Mouse (Mus musculus): Measurements from ENCODE around the gene Itsn1. TPM values are rescaled to one million over a fixed set of nuclear protein-coding genes. Genes with fewer than 3 reads are reported as not detected.

The Itsn1 gene
- polyA plus RNA-seq, 1 experiment from 2014 or later: 62.7 TPM

DNA sequence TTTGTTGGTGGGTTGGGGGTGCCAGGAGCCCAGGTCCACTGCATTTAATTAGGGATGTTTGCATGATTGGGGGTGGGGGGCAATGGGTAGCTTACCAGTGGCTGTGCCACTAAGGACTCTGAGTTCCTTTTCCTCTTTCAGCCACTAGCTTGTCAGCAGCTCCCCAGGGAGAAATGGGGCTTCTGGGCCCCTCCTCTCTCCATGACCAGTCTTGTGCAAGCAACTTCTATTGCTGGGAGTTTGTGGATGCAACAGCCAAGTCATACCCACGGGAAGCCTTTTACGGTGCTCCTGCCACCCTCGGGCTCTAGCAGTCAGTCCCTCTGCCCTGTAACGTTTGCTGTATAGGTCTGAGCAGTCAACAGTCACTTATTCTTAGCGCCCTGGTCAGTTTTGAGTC lies 5.7 kb downstream of the Itsn1 start:
- Histone ChIP-seq H3K27me3 (no peaks in the 10 kb centered on the region), H3K4me1 (replicated peaks) (peaks cover 64% of the 10 kb centered on the region), H3K27ac (no peak overlapping the region), H3K9ac (replicated peaks) (no peak overlapping the region), H3K9me3 (no peaks in the 10 kb centered on the region), H3K4me3 (replicated peaks) (no peak overlapping the region), H3K4me2 (replicated peaks) (no peak overlapping the region), H3K36me3 (no peaks in the 10 kb centered on the region)
- WGBS: 69% methylated on average over 5 of the region's 5 CpGs
- no peak for ATAC-seq

DNA sequence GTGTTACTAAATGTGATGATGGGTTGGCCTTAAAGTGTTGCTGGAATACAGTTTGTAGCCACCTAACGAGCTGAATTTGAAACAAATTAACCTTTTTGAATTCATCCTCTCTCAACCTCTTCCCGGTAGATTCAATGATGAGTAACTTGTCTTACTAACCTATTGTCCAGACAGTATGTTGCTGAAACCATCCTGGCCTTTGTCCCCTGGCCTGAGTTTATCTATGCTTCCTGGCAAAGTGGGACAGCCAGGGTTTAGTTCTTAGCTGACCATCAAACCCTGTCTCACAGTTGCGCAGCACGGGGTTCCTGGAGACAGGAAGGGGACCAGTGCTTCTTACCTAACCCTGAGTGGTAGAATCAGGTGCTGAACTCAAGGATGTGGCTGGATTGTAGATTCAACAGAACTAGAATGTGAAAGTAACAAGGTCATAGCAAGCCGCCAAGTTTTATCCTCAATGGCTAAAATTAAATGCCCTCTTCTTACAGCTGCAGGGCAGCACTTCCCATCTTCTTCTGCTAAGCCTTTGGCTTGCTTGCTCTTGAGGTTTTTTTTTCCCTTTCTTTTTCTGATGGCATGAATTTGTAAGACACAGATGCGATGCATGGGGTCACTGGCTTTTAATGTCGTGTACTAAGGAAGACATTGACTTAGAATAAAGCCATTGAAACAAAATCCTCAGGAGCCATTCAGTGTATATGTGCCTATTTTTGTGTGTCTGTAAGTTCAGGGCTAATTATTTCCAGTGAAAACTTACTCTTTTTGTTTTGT lies 7.2 kb downstream of the Itsn1 start:
- H3K4me2 ChIP-seq (replicated peaks): no peak overlapping the region
- no peaks in the 10 kb centered on the region for H3K27me3 ChIP-seq
- H3K9ac ChIP-seq (replicated peaks): no peak overlapping the region
- H3K4me1 ChIP-seq (replicated peaks): peaks cover 71% of the 10 kb centered on the region
- H3K9me3 ChIP-seq: no peaks in the 10 kb centered on the region
- WGBS: 75% methylated on average over 7 of the region's 7 CpGs
- H3K4me3 ChIP-seq (replicated peaks): no peak overlapping the region
- no peak for ATAC-seq
- no peaks in the 10 kb centered on the region for H3K36me3 ChIP-seq
- H3K27ac ChIP-seq: no peak overlapping the region

DNA sequence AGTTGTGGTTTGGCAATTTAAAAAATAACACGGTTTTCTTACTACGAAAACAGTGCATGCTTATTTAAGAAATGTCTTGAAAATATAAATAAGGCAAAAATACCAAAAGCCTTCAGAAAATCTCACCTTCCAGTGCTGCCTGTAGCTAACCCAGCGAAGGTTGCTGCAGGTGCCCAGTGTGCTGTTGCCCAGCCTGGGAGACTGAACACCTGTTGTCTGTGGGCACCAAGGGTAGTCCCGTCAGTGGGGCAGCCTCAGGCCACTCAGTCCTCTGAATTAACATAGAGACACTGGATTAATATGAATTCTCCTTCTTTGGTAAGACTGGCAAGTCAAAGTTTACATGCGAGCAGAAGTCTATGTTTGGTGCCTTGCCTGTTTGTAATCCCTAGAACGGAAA lies 9.4 kb downstream of the Itsn1 start:
- Histone ChIP-seq H3K27ac (no peak overlapping the region), H3K36me3 (no peaks in the 10 kb centered on the region), H3K9me3 (no peaks in the 10 kb centered on the region), H3K27me3 (no peaks in the 10 kb centered on the region), H3K4me1 (replicated peaks) (peaks cover 63% of the 10 kb centered on the region), H3K4me3 (replicated peaks) (no peak overlapping the region), H3K9ac (replicated peaks) (no peak overlapping the region), H3K4me2 (replicated peaks) (no peak overlapping the region)
- ATAC-seq: no peak
- 86% methylated on average over 6 of the region's 6 CpGs for WGBS

DNA sequence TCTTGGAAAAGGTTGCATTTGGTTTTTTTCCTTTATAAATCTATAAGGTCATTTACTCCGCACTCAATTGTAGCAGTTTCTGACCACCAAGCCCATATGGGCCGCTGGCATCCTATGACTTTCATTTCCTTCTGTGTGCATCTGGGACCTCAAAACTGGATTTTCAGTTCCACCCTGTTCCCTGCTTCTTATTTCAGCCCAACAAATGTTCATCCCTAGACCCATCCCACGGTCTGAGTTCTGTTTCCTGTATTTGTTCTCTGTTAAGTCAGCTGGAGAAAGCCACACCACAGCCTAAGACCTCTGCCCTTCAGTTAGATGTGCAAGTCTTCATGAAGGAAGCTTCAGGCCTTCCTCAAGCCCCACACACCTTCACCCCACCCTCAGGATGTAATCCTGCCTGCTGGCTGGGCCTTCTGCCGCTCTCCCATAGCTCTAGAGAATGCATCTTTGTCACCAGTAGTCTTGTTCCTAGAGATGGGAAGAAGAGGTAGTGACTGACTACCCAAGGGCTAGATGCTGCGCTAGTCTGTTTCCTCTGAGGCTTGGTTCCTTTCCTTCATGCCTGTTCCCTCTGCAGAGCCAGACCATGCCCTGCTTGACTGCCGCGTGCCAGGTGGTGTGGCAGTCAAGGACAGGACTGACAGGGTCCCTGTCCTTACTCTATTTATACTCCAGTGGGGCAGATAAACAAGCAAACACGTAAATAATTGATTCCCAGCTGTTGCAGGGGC lies 11.3 kb downstream of the Itsn1 start:
- Histone ChIP-seq H3K4me2 (replicated peaks) (no peak overlapping the region), H3K4me1 (replicated peaks) (peaks cover 60% of the 10 kb centered on the region), H3K27ac (no peak overlapping the region; the same call in 1 of the 2 replicates), H3K36me3 (no peaks in the 10 kb centered on the region), H3K9ac (replicated peaks) (no peak overlapping the region), H3K27me3 (no peaks in the 10 kb centered on the region), H3K9me3 (no peaks in the 10 kb centered on the region), H3K4me3 (replicated peaks) (no peak overlapping the region)
- ATAC-seq: no peak
- WGBS: 64% methylated on average over 8 of the region's 8 CpGs

DNA sequence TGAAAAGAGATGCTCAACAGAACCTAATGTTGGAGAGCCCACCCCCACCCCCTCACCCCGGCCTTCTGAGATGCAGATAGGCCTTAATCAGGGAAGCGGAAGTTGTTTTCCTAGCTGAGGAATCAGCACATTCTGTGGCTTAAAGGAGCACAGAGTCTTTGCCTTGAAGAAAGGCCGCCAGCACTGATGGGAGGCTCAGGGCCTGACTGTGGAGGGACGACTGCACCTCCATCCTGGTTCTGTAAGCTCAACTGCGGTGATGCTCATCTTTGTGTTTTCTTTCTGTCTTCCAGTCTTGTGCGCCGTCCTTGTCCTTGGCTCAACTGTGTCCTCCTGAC lies 11.8 kb downstream of the Itsn1 start:
- Histone ChIP-seq H3K4me3 (replicated peaks) (no peak overlapping the region), H3K9me3 (no peaks in the 10 kb centered on the region), H3K27ac (no peak overlapping the region), H3K36me3 (no peaks in the 10 kb centered on the region), H3K4me1 (replicated peaks) (peaks cover 60% of the 10 kb centered on the region), H3K4me2 (replicated peaks) (no peak overlapping the region), H3K9ac (replicated peaks) (no peak overlapping the region), H3K27me3 (no peaks in the 10 kb centered on the region)
- WGBS: 60% methylated on average over 7 of the region's 7 CpGs
- no peak for ATAC-seq

DNA sequence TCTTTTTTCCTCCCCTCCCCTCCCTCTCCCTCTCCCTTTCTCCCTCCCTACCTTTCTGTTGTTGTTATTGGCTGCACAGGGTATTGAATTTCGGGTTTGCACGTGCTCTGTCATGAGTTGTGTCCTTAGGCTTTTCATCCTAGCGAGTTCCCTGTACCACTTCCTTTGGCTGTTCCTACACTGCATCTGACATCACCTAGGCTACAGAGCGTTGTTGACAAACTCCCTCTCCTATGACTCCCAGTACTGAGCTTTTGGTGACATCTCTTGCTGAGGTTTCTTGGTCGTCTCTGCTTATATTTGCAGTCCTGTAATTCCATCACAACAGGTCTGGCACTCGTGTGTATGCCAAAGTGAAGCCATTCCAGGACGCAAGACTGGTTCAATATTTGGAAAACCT lies 14.0 kb downstream of the Itsn1 start:
- WGBS: 89% methylated on average over 7 of the region's 7 CpGs
- no peak overlapping the region for H3K27ac ChIP-seq

GRCm38 (mm10) chr16:91746101-91746950 lies 17.2 kb downstream of the Itsn1 start:
- ATAC-seq: no peak
- no peak overlapping the region for H3K9ac ChIP-seq (replicated peaks)
- no peaks in the 10 kb centered on the region for H3K9me3 ChIP-seq
- WGBS: 77% methylated on average over 14 of the region's 14 CpGs
- no peak overlapping the region for H3K27ac ChIP-seq
- 0 out of 2 replicates have a peak, but pooled peaks cover 2% of the 10 kb centered on the region for H3K36me3 ChIP-seq
- no peak overlapping the region for H3K4me3 ChIP-seq (replicated peaks)
- H3K4me2 ChIP-seq (replicated peaks): no peak overlapping the region
- peaks cover 23% of the 10 kb centered on the region for H3K4me1 ChIP-seq (replicated peaks)
- H3K27me3 ChIP-seq: no peaks in the 10 kb centered on the region

More for the DNA sequence above, 14.0 kb downstream of the Itsn1 start:
- Histone ChIP-seq H3K9ac (replicated peaks) (no peak overlapping the region), H3K4me3 (replicated peaks) (no peak overlapping the region), H3K4me1 (replicated peaks) (peaks cover 44% of the 10 kb centered on the region), H3K9me3 (no peaks in the 10 kb centered on the region), H3K36me3 (0 out of 2 replicates have a peak, but pooled peaks cover 2% of the 10 kb centered on the region), H3K4me2 (replicated peaks) (no peak overlapping the region), H3K27me3 (no peaks in the 10 kb centered on the region)
- no peak for ATAC-seq

DNA sequence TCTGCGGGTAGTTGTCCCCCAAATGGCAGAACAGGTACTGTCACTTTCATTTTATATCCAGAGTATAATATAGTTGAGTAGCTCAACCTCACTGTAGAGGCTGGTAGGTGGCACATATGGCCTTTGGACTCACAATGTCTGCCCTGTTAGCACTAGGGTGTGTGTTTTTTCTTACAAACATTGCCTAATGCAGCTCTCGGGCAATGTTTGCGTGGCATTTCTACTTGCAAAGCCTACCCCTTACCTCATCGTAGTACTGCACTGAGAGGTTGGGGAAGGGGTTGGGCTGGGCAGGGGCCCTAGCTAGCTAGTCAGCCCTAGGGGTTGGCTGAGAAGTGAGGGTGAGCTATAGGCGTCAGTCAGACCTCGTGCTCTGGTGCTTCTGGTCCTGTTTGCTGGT lies 18.5 kb downstream of the Itsn1 start:
- 87% methylated on average over 6 of the region's 6 CpGs for WGBS
- H3K9me3 ChIP-seq: no peaks in the 10 kb centered on the region
- H3K4me3 ChIP-seq (replicated peaks): no peak overlapping the region
- no peak for ATAC-seq
- peaks cover 31% of the 10 kb centered on the region for H3K4me1 ChIP-seq (replicated peaks)
- H3K4me2 ChIP-seq (replicated peaks): no peak overlapping the region
- no peaks in the 10 kb centered on the region for H3K27me3 ChIP-seq
- no peak overlapping the region for H3K27ac ChIP-seq
- 0 out of 2 replicates have a peak, but pooled peaks cover 2% of the 10 kb centered on the region for H3K36me3 ChIP-seq
- H3K9ac ChIP-seq (replicated peaks): no peak overlapping the region

DNA sequence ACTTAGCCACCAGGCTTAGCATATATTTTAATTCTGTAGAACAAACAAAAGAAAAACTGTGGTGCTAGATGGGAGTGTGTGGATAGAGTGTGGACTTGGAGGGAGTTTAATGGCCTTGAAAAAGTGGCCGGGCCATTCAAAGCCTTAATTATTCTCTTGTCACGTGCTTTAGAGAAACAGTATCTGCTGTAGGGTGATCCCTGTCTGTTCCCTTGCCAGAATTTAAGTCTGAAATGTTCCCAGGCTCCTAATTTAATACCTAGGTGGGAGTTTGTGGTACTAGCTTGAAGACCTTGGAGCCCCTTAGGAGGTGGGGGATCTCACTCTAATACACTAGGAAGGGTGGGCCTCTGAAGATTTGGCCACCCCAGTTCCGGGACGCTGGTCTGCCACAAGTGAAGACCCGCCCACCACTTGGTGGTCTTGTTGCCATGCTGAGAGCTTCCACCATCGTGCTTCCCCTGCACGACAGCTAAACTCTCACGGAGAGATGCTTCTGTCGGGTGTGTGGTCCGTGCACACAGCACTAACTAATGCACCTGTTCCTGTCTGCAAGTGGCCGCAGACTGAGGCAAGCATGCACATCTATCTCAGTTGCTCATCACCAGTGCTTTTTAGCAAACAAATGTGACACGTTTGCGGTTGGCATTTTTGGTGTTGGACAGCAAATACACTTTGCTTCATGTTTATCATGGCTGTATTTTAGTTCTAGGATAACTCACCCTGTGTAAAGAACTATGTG lies 22.7 kb downstream of the Itsn1 start:
- Histone ChIP-seq H3K9ac (replicated peaks) (no peak overlapping the region), H3K27ac (no peak overlapping the region), H3K4me2 (replicated peaks) (no peak overlapping the region), H3K4me1 (replicated peaks) (0 out of 2 replicates have a peak, but pooled peaks cover 10% of the 10 kb centered on the region), H3K36me3 (peaks cover 3% of the 10 kb centered on the region; the same call in 1 of the 2 replicates), H3K4me3 (replicated peaks) (no peak overlapping the region), H3K9me3 (no peaks in the 10 kb centered on the region), H3K27me3 (no peaks in the 10 kb centered on the region)
- ATAC-seq: no peak
- WGBS: 72% methylated on average over 13 of the region's 13 CpGs

- ATAC-seq: no peak
- Histone ChIP-seq H3K9ac (replicated peaks) (no peak overlapping the region), H3K4me2 (replicated peaks) (no peak overlapping the region), H3K36me3 (peaks cover 3% of the 10 kb centered on the region; the same call in 1 of the 2 replicates), H3K27me3 (no peaks in the 10 kb centered on the region), H3K4me3 (replicated peaks) (no peak overlapping the region), H3K9me3 (no peaks in the 10 kb centered on the region), H3K4me1 (replicated peaks) (0 out of 2 replicates have a peak, but pooled peaks cover 10% of the 10 kb centered on the region), H3K27ac (no peak overlapping the region)
- 87% methylated on average over 4 of the region's 4 CpGs for WGBS
Measured at GRCm38 (mm10) chr16:91753611-91754010, 24.5 kb downstream of the Itsn1 start.

DNA sequence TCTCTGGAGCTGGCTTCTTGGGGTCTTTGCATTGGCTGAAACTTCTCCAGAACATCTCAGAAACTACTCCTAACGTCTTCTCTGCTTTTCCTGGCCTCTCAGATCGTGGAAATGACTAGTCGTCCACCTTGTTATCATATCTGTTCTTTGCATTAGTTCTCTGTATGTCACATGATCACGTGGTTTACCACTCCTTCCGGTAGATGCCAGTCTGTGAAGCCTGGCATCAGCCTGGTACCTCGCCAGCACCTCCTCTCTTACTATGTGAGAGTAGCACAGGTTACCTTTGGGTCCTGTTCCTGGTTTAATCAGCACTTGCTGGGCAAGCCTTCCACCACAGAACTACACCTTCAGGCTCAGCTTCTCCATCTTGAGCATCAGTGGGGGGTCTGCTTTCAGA lies 25.9 kb downstream of the Itsn1 start:
- no peak for ATAC-seq
- H3K4me3 ChIP-seq (replicated peaks): no peak overlapping the region
- 0 out of 2 replicates have a peak, but pooled peaks cover 10% of the 10 kb centered on the region for H3K4me1 ChIP-seq (replicated peaks)
- H3K4me2 ChIP-seq (replicated peaks): no peak overlapping the region
- H3K27ac ChIP-seq: no peak overlapping the region
- H3K9ac ChIP-seq (replicated peaks): no peak overlapping the region
- 94% methylated on average over 6 of the region's 6 CpGs for WGBS
- peaks cover 3% of the 10 kb centered on the region; the same call in 1 of the 2 replicates for H3K36me3 ChIP-seq
- no peaks in the 10 kb centered on the region for H3K27me3 ChIP-seq
- no peaks in the 10 kb centered on the region for H3K9me3 ChIP-seq
